Comparison of ENCODE assay signal across 14 mouse cellular contexts in genomic region chr6:80856910-80857543, GRCm38 (mm10).
DNase-seq lines count a peak whose midpoint lies in the region; ATAC-seq and TF ChIP-seq lines count a peak whose summit lies in the region.
"Had no signal": no experiment of that assay in that cellular context is flagged by ENCODE, and none has a peak within 500 bp of the region (broad histone marks: within the 10 kb centered on the region; RNA-seq: fewer than 3 reads in every experiment).

No protein-coding gene starts in this region.

- no peak overlapping the region for H3K4me2 ChIP-seq in embryonic facial prominence, embryonic 14.5 days (ENCODE audit: low read depth, low read length)
- peak overlapping the region; percentile 41 for H3K4me2 ChIP-seq in hindbrain, embryonic 16.5 days (ENCODE audit: low read length)
- peak overlapping the region; percentile 26; the same call in 1 of the 2 replicates for H3K4me2 ChIP-seq in neural tube, embryonic 14.5 days (ENCODE audit: low read depth, low read length)
- H3K4me2 ChIP-seq: heart, embryonic 13.5 days; limb, embryonic 15.5 days; lung, embryonic 15.5 days had no signal

- no peak overlapping the region for H3K4me3 ChIP-seq in embryonic facial prominence, embryonic 14.5 days (ENCODE audit: low read depth, low read length)
- H3K4me3 ChIP-seq in hindbrain, embryonic 16.5 days (ENCODE audit: low read length), result peak overlapping the region; percentile 14
- H3K4me3 ChIP-seq in neural tube, embryonic 14.5 days (ENCODE audit: low read depth, low read length), result no peak overlapping the region
- no peak overlapping the region for H3K4me3 ChIP-seq in gastrocnemius, adult 2 months
- H3K4me3 ChIP-seq: heart, embryonic 13.5 days; limb, embryonic 15.5 days; lung, embryonic 15.5 days had no signal

- no peaks in the 10 kb centered on the region for H3K27me3 ChIP-seq in embryonic facial prominence, embryonic 14.5 days (replicated peaks; ENCODE audit: control insufficient read depth, insufficient read depth, low read length)
- H3K27me3 ChIP-seq in hindbrain, embryonic 16.5 days (replicated peaks; ENCODE audit: control insufficient read depth, insufficient read depth, low read length), result no peaks in the 10 kb centered on the region
- no peaks in the 10 kb centered on the region for H3K27me3 ChIP-seq in neural tube, embryonic 14.5 days (ENCODE audit: control insufficient read depth, insufficient read depth, low read length)
- H3K27me3 ChIP-seq: heart, embryonic 13.5 days; limb, embryonic 15.5 days; lung, embryonic 15.5 days had no signal

- H3K36me3 ChIP-seq in embryonic facial prominence, embryonic 14.5 days (ENCODE audit: control insufficient read depth, insufficient read depth, low read length), result no peaks in the 10 kb centered on the region
- H3K36me3 ChIP-seq in hindbrain, embryonic 16.5 days (ENCODE audit: control insufficient read depth, insufficient read depth, low read length), result no peaks in the 10 kb centered on the region
- no peaks in the 10 kb centered on the region for H3K36me3 ChIP-seq in neural tube, embryonic 14.5 days (ENCODE audit: control insufficient read depth, insufficient read depth, low read length)
- H3K36me3 ChIP-seq: heart, embryonic 13.5 days; limb, embryonic 15.5 days; lung, embryonic 15.5 days had no signal

- no peak overlapping the region for H3K9ac ChIP-seq in embryonic facial prominence, embryonic 14.5 days (ENCODE audit: low read depth, low read length)
- peak overlapping the region; percentile 22; the same call in 1 of the 2 replicates for H3K9ac ChIP-seq in hindbrain, embryonic 16.5 days (ENCODE audit: low read depth, low read length)
- H3K9ac ChIP-seq in neural tube, embryonic 14.5 days (replicated peaks; ENCODE audit: low read depth, low read length), result no peak overlapping the region
- H3K9ac ChIP-seq: heart, embryonic 13.5 days; limb, embryonic 15.5 days; lung, embryonic 15.5 days had no signal

- 69% methylated on average over 13 of the region's 13 CpGs for WGBS in embryonic facial prominence, embryonic 14.5 days
- 48% methylated on average over 13 of the region's 13 CpGs for WGBS in hindbrain, embryonic 16.5 days
- WGBS in neural tube, embryonic 14.5 days, result 53% methylated on average over 13 of the region's 13 CpGs

- 0 out of 2 replicates have a peak, but pooled peaks have one; percentile 30 for ATAC-seq in embryonic facial prominence, embryonic 14.5 days (ENCODE audit: low read depth)
- ATAC-seq in hindbrain, embryonic 16.5 days, result peak; percentile 56
- peak; percentile 85 for ATAC-seq in neural tube, embryonic 14.5 days (ENCODE audit: low read depth)
- no peak for ATAC-seq in inflammation-experienced regulatory T-cells, adult 6 months
- ATAC-seq: intestine, postnatal 0 days had no signal

- peak; percentile 14 to 22 for DNase-seq in frontal cortex, adult 2 months (ENCODE audit: extremely low spot score in 1 of 2, low spot score in 1 of 2)
- DNase-seq in frontal cortex, postnatal 14 days (ENCODE audit: low spot score in 2 of 2), result no peak
- peak; percentile 23 for DNase-seq in embryonic facial prominence, embryonic 14.5 days (ENCODE audit: low spot score)
- DNase-seq in gastrocnemius, adult 2 months, result no peak
- no peak for DNase-seq in kidney, adult 9 months
- DNase-seq: B cell, adult 2 months; thymus, postnatal 25 days had no signal

- H3K9me3 ChIP-seq in embryonic facial prominence, embryonic 14.5 days (ENCODE audit: control insufficient read depth, low read length), result no peaks in the 10 kb centered on the region
- H3K9me3 ChIP-seq in hindbrain, embryonic 16.5 days (ENCODE audit: control insufficient read depth, low read length), result no peaks in the 10 kb centered on the region
- no peaks in the 10 kb centered on the region for H3K9me3 ChIP-seq in neural tube, embryonic 14.5 days (ENCODE audit: control insufficient read depth, low read length)
- H3K9me3 ChIP-seq: heart, embryonic 13.5 days; limb, embryonic 15.5 days; lung, embryonic 15.5 days had no signal

- intact Hi-C loops in gastrocnemius, adult 2 months (cut with DNase I), result no loop called here

- H3K27ac ChIP-seq in embryonic facial prominence, embryonic 14.5 days (replicated peaks; ENCODE audit: low read depth, low read length), result no peak overlapping the region
- no peak overlapping the region for H3K27ac ChIP-seq in hindbrain, embryonic 16.5 days (ENCODE audit: low read depth, low read length)
- H3K27ac ChIP-seq in neural tube, embryonic 14.5 days (ENCODE audit: low read depth, low read length), result no peak overlapping the region
- H3K27ac ChIP-seq in gastrocnemius, adult 2 months, result no peak overlapping the region
- H3K27ac ChIP-seq: heart, embryonic 13.5 days; limb, embryonic 15.5 days; lung, embryonic 15.5 days had no signal

- no peak for TF ChIP-seq CTCF in gastrocnemius, adult 2 months (IDR thresholded peaks at IDR 0.05)

- no peaks in the 10 kb centered on the region for H3K4me1 ChIP-seq in embryonic facial prominence, embryonic 14.5 days (ENCODE audit: control insufficient read depth, insufficient read depth, low read length)
- H3K4me1 ChIP-seq in hindbrain, embryonic 16.5 days (ENCODE audit: control insufficient read depth, insufficient read depth, low read depth, low read length), result no peaks in the 10 kb centered on the region
- no peaks in the 10 kb centered on the region for H3K4me1 ChIP-seq in neural tube, embryonic 14.5 days (ENCODE audit: control insufficient read depth, insufficient read depth, low read length)
- H3K4me1 ChIP-seq: heart, embryonic 13.5 days; limb, embryonic 15.5 days; lung, embryonic 15.5 days had no signal

Comparison
In these comparisons a context has a peak if more than half of its experiments do, and no peak if none do; other contexts are left out.
1. DNase-seq: peak in frontal cortex, adult 2 months (2 of 2) and embryonic facial prominence, embryonic 14.5 days (single experiment); none in frontal cortex, postnatal 14 days (0 of 2), gastrocnemius, adult 2 months (single experiment) and kidney, adult 9 months (single experiment).